Mouse (Mus musculus): Measurements from ENCODE around the gene Knop1. TPM values are rescaled to one million over a fixed set of nuclear protein-coding genes. Genes with fewer than 3 reads are reported as not detected.
A peak's percentile ranks its signal among the peaks of the same experiment; 100 is the strongest.

The Knop1 gene
- polyA plus RNA-seq, 1 experiment from 2014 or later: 138 TPM

DNA sequence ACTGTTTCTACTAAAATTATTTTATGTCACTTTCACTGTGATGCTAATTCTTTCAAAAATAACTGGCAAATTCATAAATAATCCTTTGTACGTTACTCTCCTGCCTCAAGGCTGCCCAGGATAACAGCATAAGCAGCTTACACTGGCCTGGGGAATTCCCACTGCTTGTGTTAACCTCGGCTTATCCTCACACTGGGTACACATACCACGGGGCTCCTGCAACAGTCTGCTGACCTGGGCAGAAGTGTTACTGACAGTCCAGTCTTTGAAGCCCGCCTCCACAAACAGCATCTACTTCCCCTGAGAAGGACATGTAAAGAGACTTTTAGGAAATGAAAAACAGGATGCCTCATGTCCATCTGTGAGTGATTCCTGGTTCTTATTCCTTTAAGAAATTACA lies 13.1 kb downstream of the Knop1 start:
- H3K9ac ChIP-seq: no peak overlapping the region
- H3K27me3 ChIP-seq: no peaks in the 10 kb centered on the region
- H3K4me2 ChIP-seq: no peak overlapping the region
- no peak for ATAC-seq (replicated peaks; ENCODE audit: low FRiP score)
- no peak overlapping the region for H3K27ac ChIP-seq
- no peaks in the 10 kb centered on the region for H3K4me1 ChIP-seq
- WGBS: 78% methylated on average over 4 of the region's 4 CpGs
- H3K9me3 ChIP-seq (replicated peaks): no peaks in the 10 kb centered on the region
- H3K4me3 ChIP-seq (replicated peaks): no peak overlapping the region
- peaks cover 100% of the 10 kb centered on the region for H3K36me3 ChIP-seq

DNA sequence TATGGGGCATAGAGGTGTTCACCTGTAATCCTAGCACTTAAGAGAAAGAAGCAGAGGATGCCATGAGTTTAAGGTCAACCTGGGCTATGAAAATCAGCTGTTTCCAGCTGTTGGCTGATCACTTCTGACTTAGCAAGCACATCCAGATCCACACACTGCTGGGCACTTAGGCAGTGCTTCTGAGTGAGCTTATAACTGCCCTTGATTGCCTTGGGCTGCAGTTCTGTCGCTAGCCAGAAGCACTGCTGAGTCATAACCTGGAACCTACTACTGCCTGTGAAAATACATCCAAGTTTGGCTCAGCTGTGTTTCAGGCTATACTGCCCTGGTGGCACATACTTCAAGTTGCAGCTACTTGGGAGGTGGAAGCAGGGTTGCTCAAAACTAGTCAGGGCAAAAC lies 14.3 kb downstream of the Knop1 start:
- WGBS: 47% methylated on average over 1 of the region's 1 CpGs
- Histone ChIP-seq H3K4me2 (no peak overlapping the region), H3K36me3 (peaks cover 100% of the 10 kb centered on the region), H3K27ac (no peak overlapping the region), H3K9ac (no peak overlapping the region), H3K9me3 (replicated peaks) (no peaks in the 10 kb centered on the region), H3K4me1 (no peaks in the 10 kb centered on the region), H3K4me3 (replicated peaks) (no peak overlapping the region), H3K27me3 (no peaks in the 10 kb centered on the region)
- ATAC-seq (replicated peaks; ENCODE audit: low FRiP score): no peak

DNA sequence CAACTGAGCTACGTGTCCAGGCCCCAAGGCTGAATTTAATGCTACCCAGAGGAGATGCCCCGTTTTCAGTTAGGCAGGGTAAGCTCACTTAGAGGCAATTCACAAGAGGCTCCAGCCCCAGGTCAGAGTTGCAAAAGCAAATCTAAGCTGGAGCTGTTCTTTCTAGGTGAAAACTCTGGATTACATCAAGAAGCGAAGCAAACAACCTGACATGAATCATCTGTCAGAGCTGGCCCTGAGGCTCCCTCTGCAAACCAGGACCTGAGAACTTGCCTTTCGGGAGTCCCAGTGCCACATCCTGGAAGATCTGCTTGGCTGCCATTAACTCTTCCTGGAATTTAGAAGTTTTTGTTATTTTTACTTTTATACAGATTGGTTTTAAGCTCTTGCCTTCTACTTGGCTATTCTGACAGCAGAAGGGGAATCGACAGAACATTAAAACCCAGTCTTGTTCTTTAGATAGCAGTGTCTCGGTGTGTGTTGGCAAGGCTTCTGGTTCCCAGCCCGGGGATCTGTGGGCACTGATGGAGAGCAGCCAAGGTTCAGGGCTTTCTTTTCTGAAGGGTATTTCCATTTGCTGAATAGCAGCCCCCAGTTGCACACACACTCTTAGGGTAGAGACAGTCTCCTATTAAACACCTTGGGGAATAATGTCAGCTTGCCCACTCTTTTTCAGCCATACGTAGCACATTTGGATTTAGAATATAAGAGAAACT lies 14.9 kb downstream of the Knop1 start:
- Histone ChIP-seq H3K9ac (no peak overlapping the region), H3K27me3 (no peaks in the 10 kb centered on the region), H3K9me3 (replicated peaks) (no peaks in the 10 kb centered on the region), H3K27ac (no peak overlapping the region), H3K4me3 (replicated peaks) (no peak overlapping the region), H3K4me1 (no peaks in the 10 kb centered on the region), H3K4me2 (no peak overlapping the region), H3K36me3 (peaks cover 100% of the 10 kb centered on the region)
- no peak for ATAC-seq (replicated peaks; ENCODE audit: low FRiP score)
- WGBS: 81% methylated on average over 8 of the region's 8 CpGs

DNA sequence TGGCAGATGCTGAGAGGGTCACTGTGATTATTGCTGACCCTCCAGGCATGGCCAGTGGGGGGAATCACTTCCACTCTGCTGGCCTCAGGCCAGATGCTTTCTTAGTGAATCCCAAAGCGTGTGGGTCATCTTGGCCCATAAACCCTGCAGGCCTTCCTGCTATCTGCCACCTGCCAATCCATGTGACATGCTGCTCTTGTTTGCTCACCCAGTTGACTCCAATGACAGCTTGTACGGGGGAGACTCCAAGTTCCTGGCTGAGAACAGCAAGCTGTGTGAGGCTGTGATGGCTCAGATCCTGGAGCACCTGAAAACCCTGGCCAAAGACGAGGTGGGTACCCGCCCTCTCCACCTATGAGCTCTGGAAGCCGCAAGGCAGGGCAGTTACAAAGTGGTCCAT lies 18.2 kb downstream of the Knop1 start:
- Histone ChIP-seq H3K27ac (no peak overlapping the region), H3K27me3 (no peaks in the 10 kb centered on the region), H3K4me1 (no peaks in the 10 kb centered on the region), H3K36me3 (peaks cover 98% of the 10 kb centered on the region), H3K9ac (no peak overlapping the region), H3K9me3 (replicated peaks) (no peaks in the 10 kb centered on the region), H3K4me3 (replicated peaks) (no peak overlapping the region), H3K4me2 (no peak overlapping the region)
- 77% methylated on average over 5 of the region's 5 CpGs for WGBS
- no peak for ATAC-seq (replicated peaks; ENCODE audit: low FRiP score)

DNA sequence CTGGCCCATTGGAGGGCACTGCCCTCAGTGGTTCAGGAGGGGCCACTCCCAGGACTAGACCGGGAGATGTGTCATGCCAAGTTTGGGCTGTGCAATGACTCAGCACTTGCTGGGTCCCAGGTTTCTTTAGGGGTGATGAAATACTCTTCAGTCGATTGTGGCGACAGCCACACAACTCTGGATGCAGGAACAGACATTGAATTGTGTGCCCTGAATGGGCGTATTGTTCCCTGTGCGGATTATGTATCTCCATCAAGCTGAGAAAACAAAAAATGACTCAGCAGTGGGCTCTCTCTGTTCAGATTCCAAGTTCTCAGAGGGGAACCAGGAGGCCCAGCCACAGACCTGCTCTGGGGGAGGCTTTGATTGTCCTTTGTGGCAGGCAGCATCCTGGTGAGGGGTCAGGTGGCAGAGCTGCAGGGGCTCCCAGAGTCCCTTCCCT lies 28.1 kb downstream of the Knop1 start:
- H3K9me3 ChIP-seq (replicated peaks): no peaks in the 10 kb centered on the region
- H3K27ac ChIP-seq: no peak overlapping the region
- H3K4me3 ChIP-seq (replicated peaks): no peak overlapping the region
- ATAC-seq (replicated peaks; ENCODE audit: low FRiP score): no peak
- no peaks in the 10 kb centered on the region for H3K27me3 ChIP-seq
- H3K4me2 ChIP-seq: no peak overlapping the region
- WGBS: 74% methylated on average over 5 of the region's 5 CpGs
- 0 out of 2 replicates have a peak, but pooled peaks cover 6% of the 10 kb centered on the region for H3K4me1 ChIP-seq
- no peak overlapping the region for H3K9ac ChIP-seq
- peaks cover 27% of the 10 kb centered on the region for H3K36me3 ChIP-seq

DNA sequence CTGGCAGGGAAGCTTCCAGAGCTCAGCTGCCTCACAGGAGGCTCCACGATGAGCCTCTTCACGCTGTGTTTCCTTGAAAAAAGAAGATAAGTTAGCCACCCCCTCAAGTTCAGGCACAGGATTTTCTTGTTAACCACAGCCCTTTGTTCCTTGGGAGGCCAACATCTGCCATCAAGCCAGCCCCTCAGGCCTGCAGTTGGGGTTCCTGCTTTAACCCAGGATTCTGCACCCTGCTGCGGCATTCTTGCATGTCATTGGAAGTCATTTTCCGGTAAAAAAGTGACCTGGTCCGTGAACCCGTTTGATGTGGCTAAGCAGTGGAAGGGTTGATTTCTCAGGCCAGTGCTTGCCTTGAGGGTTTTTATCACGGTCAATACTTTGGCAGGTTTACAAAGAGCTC lies 31.6 kb downstream of the Knop1 start:
- no peak overlapping the region for H3K9ac ChIP-seq
- H3K36me3 ChIP-seq: peaks cover 30% of the 10 kb centered on the region
- H3K27ac ChIP-seq: peak overlapping the region; percentile 84
- H3K27me3 ChIP-seq: no peaks in the 10 kb centered on the region
- H3K4me2 ChIP-seq: no peak overlapping the region
- no peaks in the 10 kb centered on the region for H3K9me3 ChIP-seq (replicated peaks)
- H3K4me3 ChIP-seq (replicated peaks): no peak overlapping the region
- peaks cover 10% of the 10 kb centered on the region; the same call in 1 of the 2 replicates for H3K4me1 ChIP-seq
- ATAC-seq (replicated peaks; ENCODE audit: low FRiP score): peak; percentile 56
- WGBS: 39% methylated on average over 7 of the region's 7 CpGs

DNA sequence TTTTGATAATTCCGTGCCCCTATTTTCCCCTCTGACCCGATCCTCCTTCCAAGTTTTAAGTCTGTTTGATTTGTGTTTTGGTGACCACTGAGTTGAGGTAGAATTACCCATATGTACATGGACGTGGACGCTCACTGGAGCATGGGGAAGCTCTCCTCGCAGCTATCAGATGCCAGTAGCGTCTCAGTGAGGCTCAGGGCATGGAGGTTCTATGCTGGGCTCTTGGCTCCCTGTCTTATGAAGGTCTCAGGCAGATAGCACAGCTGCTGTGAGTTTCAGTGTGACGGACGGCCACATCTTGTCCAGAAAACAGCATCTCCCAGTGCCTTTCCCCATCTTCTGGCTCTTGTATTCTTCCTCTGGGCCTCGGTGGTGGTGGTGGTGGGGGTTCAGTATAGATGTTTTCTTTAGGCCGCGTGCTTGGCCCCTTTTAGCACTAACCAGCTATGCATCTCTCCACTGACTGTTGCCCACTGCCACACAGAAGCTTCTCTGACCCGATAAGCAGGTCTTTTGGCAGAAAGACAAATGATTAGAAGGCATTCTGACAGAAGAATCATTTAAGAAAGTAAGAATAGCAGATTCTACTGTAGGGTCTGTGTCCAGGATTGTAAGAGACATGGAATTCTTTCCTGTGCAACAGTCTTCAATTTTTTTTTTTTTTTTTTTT lies 34.0 kb downstream of the Knop1 start:
- Histone ChIP-seq H3K27me3 (no peaks in the 10 kb centered on the region), H3K36me3 (peaks cover 46% of the 10 kb centered on the region), H3K4me2 (no peak overlapping the region), H3K9me3 (replicated peaks) (no peaks in the 10 kb centered on the region), H3K9ac (no peak overlapping the region), H3K4me1 (peaks cover 12% of the 10 kb centered on the region; the same call in 1 of the 2 replicates), H3K4me3 (replicated peaks) (no peak overlapping the region), H3K27ac (no peak overlapping the region)
- 75% methylated on average over 12 of the region's 12 CpGs for WGBS
- no peak for ATAC-seq (replicated peaks; ENCODE audit: low FRiP score)

DNA sequence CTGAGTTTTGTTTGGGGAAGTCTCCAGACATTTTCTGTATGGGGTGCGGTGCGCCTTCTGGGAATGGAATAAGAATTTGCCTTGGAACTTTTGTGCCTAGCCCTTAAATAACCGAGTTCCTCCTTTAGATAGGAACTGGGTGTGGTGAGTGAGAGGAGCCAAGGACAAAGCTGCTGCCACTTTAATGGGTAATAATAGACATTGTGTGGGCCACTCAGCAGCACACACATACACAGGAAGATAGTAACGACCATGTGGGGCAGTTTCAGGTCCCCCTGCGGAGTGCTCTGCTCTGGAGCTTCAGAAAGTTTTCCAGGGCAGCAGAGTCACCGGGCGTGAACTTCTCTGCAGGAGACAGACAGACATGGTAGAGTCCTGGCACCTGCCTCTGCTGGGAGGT lies 34.7 kb downstream of the Knop1 start:
- H3K4me3 ChIP-seq (replicated peaks): no peak overlapping the region
- no peaks in the 10 kb centered on the region for H3K9me3 ChIP-seq (replicated peaks)
- ATAC-seq (replicated peaks; ENCODE audit: low FRiP score): no peak
- no peak overlapping the region for H3K9ac ChIP-seq
- H3K27me3 ChIP-seq: no peaks in the 10 kb centered on the region
- H3K27ac ChIP-seq: no peak overlapping the region
- peaks cover 47% of the 10 kb centered on the region for H3K36me3 ChIP-seq
- 70% methylated on average over 7 of the region's 7 CpGs for WGBS
- H3K4me2 ChIP-seq: no peak overlapping the region
- peaks cover 12% of the 10 kb centered on the region; the same call in 1 of the 2 replicates for H3K4me1 ChIP-seq

DNA sequence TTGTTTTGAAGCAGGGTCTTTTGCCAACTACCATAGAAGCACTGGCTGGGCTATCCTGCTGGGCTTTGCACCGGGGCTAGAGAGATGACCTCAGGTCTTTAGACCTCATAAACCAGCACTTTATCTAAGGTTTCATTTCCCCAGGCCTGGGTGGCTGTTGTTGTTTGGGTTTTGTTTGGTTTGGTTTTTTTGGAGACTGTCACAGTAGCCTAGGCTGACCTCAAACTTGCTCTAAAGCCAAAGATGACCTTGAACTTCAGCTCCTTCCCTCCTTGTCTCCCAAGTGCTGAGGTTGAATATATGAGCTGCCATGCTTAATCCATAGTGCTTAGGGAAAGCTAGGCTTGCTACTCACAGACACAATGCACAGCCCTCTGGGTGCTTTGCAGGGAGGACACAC lies 36.4 kb downstream of the Knop1 start:
- no peak overlapping the region for H3K4me2 ChIP-seq
- peaks cover 12% of the 10 kb centered on the region; the same call in 1 of the 2 replicates for H3K4me1 ChIP-seq
- H3K36me3 ChIP-seq: peaks cover 57% of the 10 kb centered on the region
- H3K9me3 ChIP-seq (replicated peaks): no peaks in the 10 kb centered on the region
- H3K4me3 ChIP-seq (replicated peaks): no peak overlapping the region
- 46% methylated on average over 1 of the region's 1 CpGs for WGBS
- H3K9ac ChIP-seq: no peak overlapping the region
- ATAC-seq (replicated peaks; ENCODE audit: low FRiP score): no peak
- H3K27me3 ChIP-seq: no peaks in the 10 kb centered on the region
- no peak overlapping the region for H3K27ac ChIP-seq

DNA sequence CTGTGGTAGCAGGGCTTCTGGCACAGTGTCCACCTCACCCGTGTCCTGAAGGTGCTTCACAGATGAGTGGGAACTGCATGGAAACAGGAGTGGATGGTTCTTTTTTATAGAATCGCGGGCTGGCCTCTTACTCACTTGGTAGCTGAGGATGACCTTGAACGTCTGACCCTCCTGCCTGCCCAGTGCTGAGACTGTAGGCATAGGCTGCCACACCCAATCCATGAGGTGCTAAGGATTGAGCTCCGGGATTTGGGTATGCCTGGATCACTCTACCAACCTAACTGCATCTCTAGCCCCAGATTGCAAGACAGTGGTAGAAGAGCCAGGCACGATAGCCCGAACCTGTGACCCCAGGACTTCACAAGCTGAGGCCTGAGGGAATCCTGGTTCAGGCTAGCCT lies 38.3 kb downstream of the Knop1 start:
- Histone ChIP-seq H3K4me1 (peaks cover 6% of the 10 kb centered on the region; the same call in 1 of the 2 replicates), H3K4me2 (no peak overlapping the region), H3K9me3 (replicated peaks) (no peaks in the 10 kb centered on the region), H3K27me3 (no peaks in the 10 kb centered on the region), H3K9ac (no peak overlapping the region), H3K27ac (no peak overlapping the region), H3K36me3 (peaks cover 68% of the 10 kb centered on the region), H3K4me3 (replicated peaks) (no peak overlapping the region)
- 90% methylated on average over 7 of the region's 7 CpGs for WGBS
- ATAC-seq (replicated peaks; ENCODE audit: low FRiP score): no peak

DNA sequence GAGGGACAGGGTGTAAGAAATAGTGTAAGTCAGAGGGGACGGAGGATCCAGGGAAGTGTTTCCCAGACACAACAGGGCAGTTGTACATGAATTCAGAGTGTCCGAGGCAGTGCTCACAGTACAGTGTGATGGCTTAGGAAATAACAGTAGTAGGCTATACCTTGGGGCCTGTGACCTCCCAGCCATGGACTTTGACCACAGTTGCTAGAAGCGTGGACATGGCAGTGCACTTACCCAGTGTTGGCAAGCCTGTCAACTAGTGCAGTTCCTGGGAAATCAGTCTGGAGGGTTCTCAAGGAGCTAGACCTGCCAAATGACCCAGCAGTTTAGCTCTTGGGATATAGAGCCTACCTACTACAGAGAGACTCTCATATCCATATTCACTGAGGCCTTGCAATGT lies 39.8 kb downstream of the Knop1 start:
- Histone ChIP-seq H3K9ac (no peak overlapping the region), H3K27ac (no peak overlapping the region), H3K4me3 (replicated peaks) (no peak overlapping the region), H3K36me3 (peaks cover 74% of the 10 kb centered on the region), H3K4me1 (peaks cover 3% of the 10 kb centered on the region; the same call in 1 of the 2 replicates), H3K4me2 (no peak overlapping the region), H3K27me3 (no peaks in the 10 kb centered on the region), H3K9me3 (replicated peaks) (no peaks in the 10 kb centered on the region)
- WGBS: 95% methylated on average over 3 of the region's 3 CpGs
- ATAC-seq (replicated peaks; ENCODE audit: low FRiP score): no peak

DNA sequence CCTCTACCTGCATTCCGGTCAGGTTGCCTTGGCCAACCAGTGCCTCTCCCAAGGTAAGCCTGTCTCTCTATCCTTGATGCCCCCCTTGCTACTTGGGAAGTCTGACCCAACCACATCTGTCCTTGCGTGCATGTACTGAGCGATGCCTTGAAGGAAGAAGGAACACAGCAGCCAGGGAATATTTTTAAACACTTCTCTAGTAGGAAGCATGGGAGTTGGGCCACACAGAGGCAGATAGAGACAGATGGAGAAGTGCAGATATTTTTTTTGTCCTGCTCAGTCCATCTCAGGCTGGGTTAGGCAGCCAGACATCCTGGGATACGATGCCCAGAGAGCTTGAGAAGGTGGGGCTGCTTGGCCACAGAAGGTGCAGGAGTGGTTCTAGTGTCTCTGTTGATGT lies 42.5 kb downstream of the Knop1 start:
- no peak overlapping the region for H3K4me2 ChIP-seq
- H3K36me3 ChIP-seq: peaks cover 67% of the 10 kb centered on the region
- no peak overlapping the region for H3K27ac ChIP-seq
- H3K27me3 ChIP-seq: no peaks in the 10 kb centered on the region
- no peaks in the 10 kb centered on the region for H3K9me3 ChIP-seq (replicated peaks)
- 89% methylated on average over 4 of the region's 4 CpGs for WGBS
- H3K4me3 ChIP-seq (replicated peaks): no peak overlapping the region
- no peak for ATAC-seq (replicated peaks; ENCODE audit: low FRiP score)
- H3K9ac ChIP-seq: no peak overlapping the region
- H3K4me1 ChIP-seq: 0 out of 2 replicates have a peak, but pooled peaks cover 2% of the 10 kb centered on the region
